Mouse (Mus musculus) heart, embryonic 14.5 days (tissue): ENCODE data around the gene Hint1. TPM values are rescaled to one million over a fixed set of nuclear protein-coding genes. Genes with fewer than 3 reads are reported as not detected.

ENCODE experiments used
- ATAC-seq: fragments of 200-750 bp; cut with Nextera tagmentation; 2 replicates; pipeline ENCODE4 v1.8.0; 2017; ENCODE audit warnings: low read depth, moderate TSS enrichment; ENCODE audit not compliant: insufficient number of reproducible peaks, insufficient read depth, low FRiP score
- H3K27ac ChIP-seq, 2 experiments: fragments of 200-500 bp in 1 of 2; fragments of 300-500 bp in 1 of 2; sonication (generic) in 1 of 2; replicated peaks in 1 of 2; 2 replicates each; pipeline ENCODE4 v1.5.1; 2012 to 2014; ENCODE audit warnings: low read depth in 2 of 2, low read length in 2 of 2, control low read depth in 1 of 2, mild to moderate bottlenecking in 1 of 2, mixed read lengths in 1 of 2; ENCODE audit not compliant: control insufficient read depth in 1 of 2, insufficient read depth in 1 of 2
- H3K27me3 ChIP-seq: fragments of 300-500 bp; sonication (generic); 2 replicates; pipeline ENCODE4 v1.6.1; 2014; ENCODE audit warnings: mild to moderate bottlenecking, low read length, control low read depth; ENCODE audit not compliant: control insufficient read depth, insufficient read depth
- H3K36me3 ChIP-seq: fragments of 300-500 bp; sonication (generic); 2 replicates; pipeline ENCODE4 v1.6.1; 2014; ENCODE audit warnings: mild to moderate bottlenecking, control low read depth, low read length, mixed read lengths; ENCODE audit not compliant: control insufficient read depth, insufficient read depth
- H3K4me1 ChIP-seq, 2 experiments: fragments of 200-500 bp in 1 of 2; fragments of 300-500 bp in 1 of 2; sonication (generic) in 1 of 2; 2 replicates each; pipeline ENCODE4 v1.6.1; 2012 to 2014; ENCODE audit warnings: low read length in 2 of 2, control low read depth in 1 of 2, mixed read lengths in 1 of 2; ENCODE audit not compliant: control insufficient read depth in 2 of 2, insufficient read depth in 2 of 2
- H3K4me2 ChIP-seq: fragments of 300-500 bp; sonication (generic); 2 replicates; pipeline ENCODE4 v1.6.1; 2014; ENCODE audit warnings: mild to moderate bottlenecking, low read length
- H3K4me3 ChIP-seq, 2 experiments: fragments of 200-500 bp in 1 of 2; fragments of 300-500 bp in 1 of 2; sonication (generic) in 1 of 2; 2 replicates each; pipeline ENCODE4 v1.5.1; 2012 to 2014; ENCODE audit warnings: low read length in 2 of 2, mild to moderate bottlenecking in 2 of 2, control low read depth in 1 of 2, low read depth in 1 of 2, moderate library complexity in 1 of 2; ENCODE audit not compliant: control insufficient read depth in 1 of 2, insufficient read depth in 1 of 2
- H3K9ac ChIP-seq: fragments of 300-500 bp; sonication (generic); 2 replicates; pipeline ENCODE4 v1.6.1; 2014; ENCODE audit warnings: mild to moderate bottlenecking, low read length
- H3K9me3 ChIP-seq: fragments of 300-500 bp; sonication (generic); 2 replicates; pipeline ENCODE4 v1.6.1; 2016; ENCODE audit warnings: low read length, control low read depth; ENCODE audit not compliant: control insufficient read depth
- WGBS: fragments of 180-500 bp; shearing (Covaris S2); extraction: QIAGEN DNeasy Blood & Tissue Kit; methylation state at CpG from one replicate; pipeline ENCODE4 v1.1.7; 2014; 5-methylcytosine and 5-hydroxymethylcytosine counted together
- polyA plus RNA-seq: library from polyadenylated mRNA; unstranded; fragments of >200 nt; fragmentation: Nextera tagmentation; extraction: Ambion mirVana; gene quantifications from 2 replicates; pipeline ENCODE4 v1.2.1, GENCODE M21; 2014

The Hint1 gene
- polyA plus RNA-seq, 1 experiment from 2014 or later: 753 TPM

- H3K4me2 ChIP-seq: no peak overlapping the region
- WGBS: 64% methylated on average over 2 of the region's 2 CpGs
- no peak overlapping the region for H3K9ac ChIP-seq
- no peak overlapping the region for H3K27ac ChIP-seq
- no peaks in the 10 kb centered on the region for H3K27me3 ChIP-seq
- no peaks in the 10 kb centered on the region for H3K9me3 ChIP-seq
- H3K36me3 ChIP-seq: no peaks in the 10 kb centered on the region
- no peak overlapping the region for H3K4me3 ChIP-seq
- no peak for ATAC-seq
- H3K4me1 ChIP-seq: no peaks in the 10 kb centered on the region
Observed at GRCm38 (mm10) chr11:54834596-54834995, 31.6 kb upstream of the Hint1 start.

- ATAC-seq: no peak
- Histone ChIP-seq H3K36me3 (no peaks in the 10 kb centered on the region), H3K9me3 (no peaks in the 10 kb centered on the region), H3K4me3 (no peak overlapping the region), H3K27ac (no peak overlapping the region), H3K4me1 (no peaks in the 10 kb centered on the region), H3K9ac (no peak overlapping the region), H3K27me3 (no peaks in the 10 kb centered on the region), H3K4me2 (no peak overlapping the region)
- WGBS: 75% methylated on average over 9 of the region's 9 CpGs
Observed at GRCm38 (mm10) chr11:54836106-54836505, 30.1 kb upstream of the Hint1 start.

- ATAC-seq: no peak
- H3K4me3 ChIP-seq: no peak overlapping the region
- H3K9ac ChIP-seq: no peak overlapping the region
- no peaks in the 10 kb centered on the region for H3K9me3 ChIP-seq
- no peak overlapping the region for H3K4me2 ChIP-seq
- WGBS: 88% methylated on average over 4 of the region's 4 CpGs
- H3K27ac ChIP-seq: no peak overlapping the region
- H3K4me1 ChIP-seq: 0 out of 4 replicates have a peak, but pooled peaks cover 0 to under 1% of the 10 kb centered on the region in 2 experiments
- H3K36me3 ChIP-seq: no peaks in the 10 kb centered on the region
- no peaks in the 10 kb centered on the region for H3K27me3 ChIP-seq
Observed at GRCm38 (mm10) chr11:54839696-54840095, 26.5 kb upstream of the Hint1 start.

GRCm38 (mm10) chr11:54840891-54841290, 25.3 kb upstream of the Hint1 start:
- WGBS: 87% methylated on average over 11 of the region's 11 CpGs
- Histone ChIP-seq H3K9me3 (no peaks in the 10 kb centered on the region), H3K9ac (no peak overlapping the region), H3K4me1 (peaks cover 0 to 4% of the 10 kb centered on the region in 2 experiments; a peak in 2 of 4 replicates), H3K36me3 (no peaks in the 10 kb centered on the region), H3K27ac (no peak overlapping the region), H3K4me3 (no peak overlapping the region), H3K27me3 (no peaks in the 10 kb centered on the region), H3K4me2 (no peak overlapping the region)
- ATAC-seq: no peak

GRCm38 (mm10) chr11:54844424-54844823, 21.8 kb upstream of the Hint1 start:
- no peak overlapping the region for H3K9ac ChIP-seq
- no peak overlapping the region for H3K4me2 ChIP-seq
- H3K36me3 ChIP-seq: no peaks in the 10 kb centered on the region
- H3K27ac ChIP-seq: no peak overlapping the region
- H3K4me1 ChIP-seq: peaks cover 0 to 8% of the 10 kb centered on the region in 2 experiments; a peak in 2 of 4 replicates
- no peak for ATAC-seq
- H3K27me3 ChIP-seq: no peaks in the 10 kb centered on the region
- H3K9me3 ChIP-seq: no peaks in the 10 kb centered on the region
- no peak overlapping the region for H3K4me3 ChIP-seq
- 57% methylated on average over 9 of the region's 9 CpGs for WGBS

- Histone ChIP-seq H3K4me3 (no peak overlapping the region), H3K4me2 (no peak overlapping the region), H3K36me3 (no peaks in the 10 kb centered on the region), H3K4me1 (peaks cover 2 to 13% of the 10 kb centered on the region in 2 experiments; a peak in 3 of 4 replicates), H3K9me3 (no peaks in the 10 kb centered on the region), H3K27ac (no peak overlapping the region), H3K9ac (no peak overlapping the region), H3K27me3 (no peaks in the 10 kb centered on the region)
- no peak for ATAC-seq
- 66% methylated on average over 5 of the region's 5 CpGs for WGBS
Observed at GRCm38 (mm10) chr11:54844959-54845358, 21.2 kb upstream of the Hint1 start.

GRCm38 (mm10) chr11:54845470-54846442, 20.4 kb upstream of the Hint1 start:
- WGBS: 42% methylated on average over 8 of the region's 8 CpGs
- Histone ChIP-seq H3K27ac (no peak overlapping the region), H3K9ac (no peak overlapping the region), H3K4me2 (no peak overlapping the region), H3K4me1 (peaks cover 3 to 14% of the 10 kb centered on the region in 2 experiments; a peak in 3 of 4 replicates), H3K4me3 (no peak overlapping the region), H3K9me3 (no peaks in the 10 kb centered on the region), H3K27me3 (no peaks in the 10 kb centered on the region), H3K36me3 (no peaks in the 10 kb centered on the region)
- ATAC-seq: no peak
